Mouse (Mus musculus) liver, embryonic 14.5 days (tissue): Measurements from ENCODE around the gene Upp2. TPM values are rescaled to one million over a fixed set of nuclear protein-coding genes. Genes with fewer than 3 reads are reported as not detected.

ENCODE experiments used
- ATAC-seq: fragments of 200-750 bp; cut with Nextera tagmentation; 2 replicates; pipeline ENCODE4 v1.8.0; 2017; ENCODE audit warnings: moderate number of reproducible peaks, mild to moderate bottlenecking, moderate library complexity; ENCODE audit not compliant: insufficient read depth
- DNase-seq, 3 experiments: peaks; one replicate each; pipeline ENCODE4 v3.0.0-alpha.2; 2012 to 2013; ENCODE audit warnings: low read depth in 3 of 3, low spot score in 3 of 3
- H3K27ac ChIP-seq: fragments of 300-500 bp; sonication (generic); 2 replicates; pipeline ENCODE4 v1.5.1; 2014; ENCODE audit warnings: moderate library complexity, mild to moderate bottlenecking, control low read depth, inconsistent platforms
- H3K27me3 ChIP-seq: fragments of 300-500 bp; sonication (generic); 2 replicates; pipeline ENCODE4 v1.6.1; 2014; ENCODE audit warnings: mild to moderate bottlenecking, low read length, moderate library complexity; ENCODE audit not compliant: control insufficient read depth, insufficient read depth
- H3K36me3 ChIP-seq: fragments of 300-500 bp; sonication (generic); replicated peaks from 2 replicates; pipeline ENCODE4 v1.6.1; 2014; ENCODE audit warnings: low read depth; ENCODE audit not compliant: control insufficient read depth, insufficient read depth
- H3K4me1 ChIP-seq, 2 experiments: fragments of 200-500 bp in 1 of 2; fragments of 300-500 bp in 1 of 2; sonication (generic) in 1 of 2; replicated peaks; 2 replicates each; pipeline ENCODE4 v1.6.1; 2012 to 2014; ENCODE audit warnings: antibody characterized with exemption in 1 of 2, inconsistent platforms in 1 of 2, low read length in 1 of 2; ENCODE audit not compliant: control insufficient read depth in 2 of 2, insufficient read depth in 2 of 2
- H3K4me2 ChIP-seq: fragments of 300-500 bp; sonication (generic); 2 replicates; pipeline ENCODE4 v1.6.1; 2014; ENCODE audit warnings: low read depth, mild to moderate bottlenecking, control low read depth, moderate library complexity
- H3K4me3 ChIP-seq, 2 experiments: fragments of 200-500 bp in 1 of 2; fragments of 300-500 bp in 1 of 2; sonication (generic) in 1 of 2; 2 replicates each; pipeline ENCODE4 v1.5.1; 2012 to 2014; ENCODE audit warnings: low read depth in 2 of 2, low read length in 2 of 2, mild to moderate bottlenecking in 2 of 2, control low read depth in 1 of 2, inconsistent platforms in 1 of 2, moderate library complexity in 1 of 2; ENCODE audit not compliant: insufficient read depth in 1 of 2
- H3K9ac ChIP-seq: fragments of 300-500 bp; sonication (generic); replicated peaks from 2 replicates; pipeline ENCODE4 v1.6.1; 2014; ENCODE audit warnings: mild to moderate bottlenecking, control low read depth, moderate library complexity
- H3K9me3 ChIP-seq: fragments of 300-500 bp; sonication (generic); 2 replicates; pipeline ENCODE4 v1.6.1; 2016; ENCODE audit warnings: low read length, mixed read lengths; ENCODE audit not compliant: control insufficient read depth
- CTCF ChIP-seq: IDR thresholded peaks from 2 replicates; pipeline ENCODE4 v1.5.1; 2016; ENCODE audit warnings: antibody characterized with exemption, low read depth, control low read depth
- EP300 ChIP-seq: IDR thresholded peaks from 2 replicates; pipeline ENCODE4 v1.6.1; 2016; ENCODE audit warnings: antibody characterized with exemption, low read depth
- WGBS: fragments of 180-500 bp; shearing (Covaris S2); extraction: QIAGEN DNeasy Blood & Tissue Kit; methylation state at CpG from one replicate; pipeline ENCODE4 v1.1.7; 2014; ENCODE audit not compliant: insufficient replicate concordance; 5-methylcytosine and 5-hydroxymethylcytosine counted together
- polyA plus RNA-seq, 2 experiments: library from polyadenylated mRNA; depleted of rRNA in 1 of 2; stranded (reverse) in 1 of 2; unstranded in 1 of 2; fragments of >200 nt; fragmentation: Nextera tagmentation in 1 of 2; extraction: Ambion mirVana in 1 of 2; gene quantifications; 2 replicates each; pipeline versions ENCODE4 v1.2.1 to v1.2.3; 2012 to 2014

Upp2 gene
- polyA plus RNA-seq, 2 experiments: 1.1 to 1.4 TPM

GRCm38 (mm10) chr2:58557045-58557845 lies 9.9 kb upstream of the Upp2 start:
- H3K9ac ChIP-seq: no peak overlapping the region
- H3K27ac ChIP-seq: no peak overlapping the region
- H3K36me3 ChIP-seq: no peaks in the 10 kb centered on the region
- no peak for TF ChIP-seq EP300
- no peak for TF ChIP-seq CTCF
- H3K27me3 ChIP-seq: no peaks in the 10 kb centered on the region
- 58% methylated on average over 9 of the region's 9 CpGs for WGBS
- H3K9me3 ChIP-seq: no peaks in the 10 kb centered on the region
- DNase-seq (no peak), ATAC-seq (peak; percentile 63; the same call in 1 of the 2 replicates)
- peaks cover 0 to 9% of the 10 kb centered on the region in 2 experiments; a peak in 3 of 4 replicates for H3K4me1 ChIP-seq
- H3K4me2 ChIP-seq: peak overlapping the region; percentile 13; the same call in 1 of the 2 replicates
- no peak overlapping the region for H3K4me3 ChIP-seq

- Histone ChIP-seq H3K4me1 (peaks cover 0 to 11% of the 10 kb centered on the region in 2 experiments; a peak in 3 of 4 replicates), H3K4me2 (peak overlapping the region; percentile 22), H3K36me3 (no peaks in the 10 kb centered on the region), H3K27me3 (peaks cover 14% of the 10 kb centered on the region), H3K9ac (no peak overlapping the region; the same call in 1 of the 2 replicates), H3K27ac (no peak overlapping the region), H3K9me3 (no peaks in the 10 kb centered on the region), H3K4me3 (no peak overlapping the region)
- WGBS: 48% methylated on average over 4 of the region's 4 CpGs
- TF ChIP-seq CTCF (no peak), EP300 (no peak)
- DNase-seq (peak in 1 of 3 experiments; percentile 17), ATAC-seq (peak; percentile 7; the same call in 1 of the 2 replicates)
Measured at GRCm38 (mm10) chr2:58562137-58562536, 5.0 kb upstream of the Upp2 start.

- H3K4me2 ChIP-seq: peak overlapping the region; percentile 61
- H3K9me3 ChIP-seq: no peaks in the 10 kb centered on the region
- WGBS: 56% methylated on average over 6 of the region's 6 CpGs
- peaks cover 0 to 7% of the 10 kb centered on the region in 2 experiments; a peak in 2 of 4 replicates for H3K4me1 ChIP-seq
- TF ChIP-seq EP300 (no peak), CTCF (no peak)
- ATAC-seq: no peak
- peaks cover 24% of the 10 kb centered on the region for H3K27me3 ChIP-seq
- H3K9ac ChIP-seq: no peak overlapping the region
- H3K36me3 ChIP-seq: no peaks in the 10 kb centered on the region
- no peak for DNase-seq
- peak overlapping the region; percentile 1 to 34 for H3K4me3 ChIP-seq
- H3K27ac ChIP-seq: no peak overlapping the region
Measured at GRCm38 (mm10) chr2:58565267-58565666, 1.8 kb upstream of the Upp2 start.

GRCm38 (mm10) chr2:58566049-58566409 lies 1.1 kb upstream of the Upp2 start:
- no peak overlapping the region for H3K27ac ChIP-seq
- no peaks in the 10 kb centered on the region for H3K9me3 ChIP-seq
- peak overlapping the region; percentile 61 for H3K4me2 ChIP-seq
- ATAC-seq (no peak), DNase-seq (no peak)
- no peaks in the 10 kb centered on the region for H3K36me3 ChIP-seq
- H3K4me1 ChIP-seq: peaks cover 0 to 7% of the 10 kb centered on the region in 2 experiments; a peak in 2 of 4 replicates
- TF ChIP-seq EP300 (no peak), CTCF (no peak)
- 35% methylated on average over 6 of the region's 6 CpGs for WGBS
- peaks cover 24% of the 10 kb centered on the region for H3K27me3 ChIP-seq
- H3K9ac ChIP-seq: 0 out of 2 replicates have a peak overlapping the region, but pooled peaks have one; percentile 37
- peak overlapping the region; percentile 54 to 61 for H3K4me3 ChIP-seq

GRCm38 (mm10) chr2:58566410-58567065 lies 560 bp upstream of the Upp2 start:
- H3K4me1 ChIP-seq: peaks cover 0 to 7% of the 10 kb centered on the region in 2 experiments; a peak in 2 of 4 replicates
- 1% methylated on average over 63 of the region's 78 CpGs for WGBS
- TF ChIP-seq EP300: no peak
- no peak for TF ChIP-seq CTCF
- peak overlapping the region; percentile 54 to 61 for H3K4me3 ChIP-seq
- no peaks in the 10 kb centered on the region for H3K9me3 ChIP-seq
- peaks cover 24% of the 10 kb centered on the region for H3K27me3 ChIP-seq
- peak overlapping the region; percentile 61 for H3K4me2 ChIP-seq
- no peaks in the 10 kb centered on the region for H3K36me3 ChIP-seq
- H3K27ac ChIP-seq: no peak overlapping the region
- ATAC-seq (peak; percentile 27; the same call in 1 of the 2 replicates), DNase-seq (no peak)
- peak overlapping the region; percentile 37; the same call in 1 of the 2 replicates for H3K9ac ChIP-seq
